Mouse (Mus musculus) heart, embryonic 11.5 days (tissue): ENCODE measurements at regions not wholly inside any gene's neighbourhood (a gene's known extent, or its start where the extent isn't known, plus 50 kb on each side); places are given as distances from the start of the nearest gene placed in this dataset.

ENCODE experiments used
- ATAC-seq: fragments of 200-750 bp; cut with Nextera tagmentation; replicated peaks from 2 replicates; pipeline ENCODE4 v1.8.0; 2017; ENCODE audit warnings: moderate library complexity; ENCODE audit not compliant: insufficient number of reproducible peaks, low FRiP score, low TSS enrichment
- H3K27ac ChIP-seq: fragments of 300-500 bp; sonication (generic); 2 replicates; pipeline ENCODE4 v1.5.1; 2014; ENCODE audit warnings: mild to moderate bottlenecking, low read depth, low read length
- H3K27me3 ChIP-seq: fragments of 300-500 bp; sonication (generic); 2 replicates; pipeline ENCODE4 v1.6.1; 2014; ENCODE audit warnings: mild to moderate bottlenecking, low read length, mixed read lengths; ENCODE audit not compliant: control insufficient read depth, insufficient read depth
- H3K36me3 ChIP-seq: fragments of 300-500 bp; sonication (generic); 2 replicates; pipeline ENCODE4 v1.6.1; 2014; ENCODE audit warnings: mild to moderate bottlenecking, low read length, moderate library complexity, mixed read lengths; ENCODE audit not compliant: control insufficient read depth, insufficient read depth
- H3K4me1 ChIP-seq: fragments of 300-500 bp; sonication (generic); 2 replicates; pipeline ENCODE4 v1.6.1; 2014; ENCODE audit warnings: low read length; ENCODE audit not compliant: control insufficient read depth, insufficient read depth
- H3K4me2 ChIP-seq: fragments of 300-500 bp; sonication (generic); 2 replicates; pipeline ENCODE4 v1.6.1; 2014; ENCODE audit warnings: mild to moderate bottlenecking, moderate library complexity
- H3K4me3 ChIP-seq: fragments of 300-500 bp; sonication (generic); 2 replicates; pipeline ENCODE4 v1.5.1; 2014; ENCODE audit warnings: low read depth, low read length
- H3K9ac ChIP-seq: fragments of 300-500 bp; sonication (generic); 2 replicates; pipeline ENCODE4 v1.6.1; 2014; ENCODE audit warnings: mild to moderate bottlenecking, low read depth, low read length, moderate library complexity
- H3K9me3 ChIP-seq: fragments of 300-500 bp; sonication (generic); replicated peaks from 2 replicates; pipeline ENCODE4 v1.6.1; 2016; ENCODE audit warnings: low read length; ENCODE audit not compliant: control insufficient read depth
- WGBS: fragments of 180-500 bp; shearing (Covaris S2); extraction: QIAGEN DNeasy Blood & Tissue Kit; methylation state at CpG from one replicate; pipeline ENCODE4 v1.1.7; 2014; ENCODE audit not compliant: insufficient replicate concordance; 5-methylcytosine and 5-hydroxymethylcytosine counted together

GRCm38 (mm10) chr15:87922091-87922490, 378.0 kb downstream of the Fam19a5 start:
- Histone ChIP-seq H3K4me1 (no peaks in the 10 kb centered on the region), H3K9ac (no peak overlapping the region), H3K9me3 (no peaks in the 10 kb centered on the region), H3K4me3 (no peak overlapping the region), H3K27me3 (no peaks in the 10 kb centered on the region), H3K36me3 (no peaks in the 10 kb centered on the region), H3K4me2 (no peak overlapping the region), H3K27ac (no peak overlapping the region)
- WGBS, result 77% methylated on average over 9 of the region's 9 CpGs
- ATAC-seq, result no peak

- H3K4me2 ChIP-seq, result no peak overlapping the region
- no peak for ATAC-seq
- WGBS, result 71% methylated on average over 4 of the region's 4 CpGs
- no peaks in the 10 kb centered on the region for H3K9me3 ChIP-seq
- H3K4me3 ChIP-seq, result no peak overlapping the region
- no peak overlapping the region for H3K27ac ChIP-seq
- H3K27me3 ChIP-seq, result no peaks in the 10 kb centered on the region
- no peaks in the 10 kb centered on the region for H3K4me1 ChIP-seq
- H3K36me3 ChIP-seq, result no peaks in the 10 kb centered on the region
- no peak overlapping the region for H3K9ac ChIP-seq
These were observed 378.8 kb downstream of the Fam19a5 start for GRCm38 (mm10) chr15:87922781-87923446.

GRCm38 (mm10) chr15:87923906-87924305, 379.8 kb downstream of the Fam19a5 start:
- H3K9ac ChIP-seq, result no peak overlapping the region
- no peaks in the 10 kb centered on the region for H3K27me3 ChIP-seq
- WGBS, result 40% methylated on average over 9 of the region's 9 CpGs

GRCm38 (mm10) chr15:87936041-87936440, 391.9 kb downstream of the Fam19a5 start:
- WGBS, result 67% methylated on average over 6 of the region's 6 CpGs
- Histone ChIP-seq H3K9ac (no peak overlapping the region), H3K4me1 (no peaks in the 10 kb centered on the region), H3K36me3 (no peaks in the 10 kb centered on the region), H3K27me3 (no peaks in the 10 kb centered on the region), H3K9me3 (no peaks in the 10 kb centered on the region), H3K4me2 (no peak overlapping the region), H3K4me3 (no peak overlapping the region), H3K27ac (no peak overlapping the region)
- no peak for ATAC-seq

More at GRCm38 (mm10) chr15:87923906-87924305, 379.8 kb downstream of the Fam19a5 start:
- no peak for ATAC-seq
- Histone ChIP-seq H3K4me3 (no peak overlapping the region), H3K36me3 (no peaks in the 10 kb centered on the region), H3K27ac (no peak overlapping the region), H3K4me2 (no peak overlapping the region), H3K4me1 (no peaks in the 10 kb centered on the region), H3K9me3 (no peaks in the 10 kb centered on the region)

GRCm38 (mm10) chr15:87940837-87941236, 396.7 kb downstream of the Fam19a5 start:
- Histone ChIP-seq H3K4me3 (no peak overlapping the region), H3K9me3 (no peaks in the 10 kb centered on the region), H3K4me2 (no peak overlapping the region), H3K36me3 (no peaks in the 10 kb centered on the region), H3K9ac (no peak overlapping the region), H3K27ac (no peak overlapping the region), H3K4me1 (no peaks in the 10 kb centered on the region), H3K27me3 (no peaks in the 10 kb centered on the region)
- WGBS, result 45% methylated on average over 3 of the region's 3 CpGs
- ATAC-seq, result no peak

GRCm38 (mm10) chr15:87952531-87952930, 408.4 kb downstream of the Fam19a5 start:
- Histone ChIP-seq H3K4me3 (no peak overlapping the region), H3K9ac (no peak overlapping the region), H3K27me3 (no peaks in the 10 kb centered on the region), H3K36me3 (no peaks in the 10 kb centered on the region), H3K4me1 (no peaks in the 10 kb centered on the region), H3K27ac (no peak overlapping the region), H3K9me3 (no peaks in the 10 kb centered on the region), H3K4me2 (no peak overlapping the region)
- 70% methylated on average over 3 of the region's 3 CpGs for WGBS
- ATAC-seq, result no peak

- ATAC-seq, result no peak
- Histone ChIP-seq H3K36me3 (no peaks in the 10 kb centered on the region), H3K4me2 (no peak overlapping the region), H3K9ac (no peak overlapping the region), H3K27ac (no peak overlapping the region), H3K4me1 (no peaks in the 10 kb centered on the region), H3K4me3 (no peak overlapping the region), H3K27me3 (0 out of 2 replicates have a peak, but pooled peaks cover 2% of the 10 kb centered on the region), H3K9me3 (no peaks in the 10 kb centered on the region)
- WGBS, result 59% methylated on average over 5 of the region's 5 CpGs
These were observed 411.7 kb downstream of the Fam19a5 start for GRCm38 (mm10) chr15:87955685-87956256.

GRCm38 (mm10) chr15:87958866-87959265, 414.8 kb downstream of the Fam19a5 start:
- no peak overlapping the region for H3K9ac ChIP-seq
- no peaks in the 10 kb centered on the region for H3K36me3 ChIP-seq
- no peaks in the 10 kb centered on the region for H3K9me3 ChIP-seq
- no peak for ATAC-seq
- 38% methylated on average over 1 of the region's 1 CpGs for WGBS
- H3K4me3 ChIP-seq, result no peak overlapping the region
- no peak overlapping the region for H3K4me2 ChIP-seq
- H3K4me1 ChIP-seq, result no peaks in the 10 kb centered on the region
- H3K27me3 ChIP-seq, result 0 out of 2 replicates have a peak, but pooled peaks cover 2% of the 10 kb centered on the region
- no peak overlapping the region for H3K27ac ChIP-seq

- ATAC-seq, result peak; percentile 52; the same call in 1 of the 2 replicates
- H3K27ac ChIP-seq, result 0 out of 2 replicates have a peak overlapping the region, but pooled peaks have one; percentile 15
- H3K4me2 ChIP-seq, result no peak overlapping the region
- H3K27me3 ChIP-seq, result 0 out of 2 replicates have a peak, but pooled peaks cover 2% of the 10 kb centered on the region
- H3K36me3 ChIP-seq, result no peaks in the 10 kb centered on the region
- WGBS, result 60% methylated on average over 6 of the region's 6 CpGs
- H3K4me3 ChIP-seq, result no peak overlapping the region
- no peak overlapping the region for H3K9ac ChIP-seq
- no peaks in the 10 kb centered on the region for H3K9me3 ChIP-seq
- H3K4me1 ChIP-seq, result no peaks in the 10 kb centered on the region
These were observed 428.5 kb downstream of the Fam19a5 start for GRCm38 (mm10) chr15:87972641-87973040.
